Mouse (Mus musculus) layer of hippocampus, adult 2 months (tissue): ENCODE measurements at regions not wholly inside any gene's neighbourhood (a gene's known extent, or its start where the extent isn't known, plus 50 kb on each side); places are given as distances from the start of the nearest gene placed in this dataset.

Experiments
- DNase-seq, 2 experiments: peaks; one replicate each; pipeline ENCODE4 v3.0.0; 2022; ENCODE audit warnings: low spot score in 2 of 2
- H3K27ac ChIP-seq: fragments of 200-600 bp; 2 replicates; pipeline ENCODE4 v1.8.1; 2022
- H3K4me3 ChIP-seq: fragments of 200-600 bp; 2 replicates; pipeline ENCODE4 v1.8.1; 2022; ENCODE audit warnings: mild to moderate bottlenecking
- CTCF ChIP-seq: fragments of 200-600 bp; conservative IDR thresholded peaks from 2 replicates; pipeline ENCODE4 v1.8.1; 2022; ENCODE audit warnings: antibody characterized with exemption, mild to moderate bottlenecking, moderate library complexity

GRCm38 (mm10) chr1:32805890-32806630 is 259.0 kb upstream of the Gm5415 start:
- H3K4me3 ChIP-seq: no peak overlapping the region
- no peak for DNase-seq
- no peak overlapping the region for H3K27ac ChIP-seq
- TF ChIP-seq CTCF: no peak

DNA sequence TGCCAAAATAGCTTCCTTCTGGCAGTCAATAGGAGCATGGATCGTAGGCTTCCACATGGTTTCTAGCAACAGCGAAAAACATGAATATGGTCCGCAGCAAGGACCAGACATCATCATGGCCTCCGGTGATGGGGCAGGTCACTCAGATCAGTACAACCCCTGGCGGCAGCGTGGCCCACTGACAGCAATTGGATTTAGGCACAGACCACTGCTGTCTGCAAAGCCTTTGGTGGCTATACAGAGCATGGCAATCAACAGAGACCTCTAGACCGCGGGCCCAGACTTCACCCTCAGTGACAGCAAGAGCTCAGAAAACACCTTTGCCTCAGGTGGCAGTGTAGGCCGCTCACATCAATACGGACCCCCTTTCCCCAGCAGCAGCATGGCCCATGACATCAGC is 225.1 kb upstream of the Gm5415 start:
- Histone ChIP-seq H3K4me3 (no peak overlapping the region), H3K27ac (no peak overlapping the region)
- DNase-seq: no peak
- no peak for TF ChIP-seq CTCF

DNA sequence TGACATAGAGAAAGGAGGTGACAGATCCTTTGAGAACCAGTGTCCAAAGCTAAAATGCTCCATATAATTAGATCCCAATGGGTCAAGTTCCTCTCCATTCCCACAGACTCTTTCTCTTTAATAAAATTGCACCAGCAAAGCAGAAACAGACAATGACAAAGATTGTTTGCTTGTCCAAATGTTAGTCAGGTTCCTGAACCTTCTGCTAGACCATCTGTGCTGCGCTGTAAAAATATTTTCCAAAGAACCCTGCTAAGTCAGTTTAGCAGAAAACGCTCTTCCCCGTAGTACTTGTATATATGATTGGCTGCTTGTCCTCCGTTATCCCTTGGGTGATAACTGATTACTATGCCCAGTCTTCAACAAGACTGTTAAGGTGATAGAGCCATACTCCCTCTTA is 221.0 kb upstream of the Gm5415 start:
- no peak overlapping the region for H3K27ac ChIP-seq
- peak; percentile 33 to 55 for DNase-seq
- H3K4me3 ChIP-seq: no peak overlapping the region
- TF ChIP-seq CTCF: no peak

DNA sequence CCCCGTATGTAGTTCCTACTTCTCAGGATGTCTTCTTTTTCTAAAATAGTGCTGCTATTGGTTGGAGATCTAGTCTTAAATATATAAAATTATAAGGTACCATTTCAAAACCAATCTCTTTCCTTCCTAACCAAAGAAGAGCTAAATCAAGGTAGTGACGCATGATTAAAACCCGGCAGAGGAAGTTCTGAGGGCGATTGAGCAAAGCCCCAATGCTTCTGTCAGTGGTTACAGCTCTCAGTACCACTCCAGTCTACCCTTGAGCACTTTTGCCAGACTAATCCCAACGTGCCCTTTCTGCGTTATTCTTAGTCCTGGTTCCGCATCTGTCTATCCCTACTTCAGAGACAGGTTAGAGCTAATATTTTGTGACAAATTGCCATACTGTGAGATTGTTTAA is 201.1 kb upstream of the Gm5415 start:
- no peak overlapping the region for H3K4me3 ChIP-seq
- no peak for DNase-seq
- no peak overlapping the region for H3K27ac ChIP-seq
- no peak for TF ChIP-seq CTCF

DNA sequence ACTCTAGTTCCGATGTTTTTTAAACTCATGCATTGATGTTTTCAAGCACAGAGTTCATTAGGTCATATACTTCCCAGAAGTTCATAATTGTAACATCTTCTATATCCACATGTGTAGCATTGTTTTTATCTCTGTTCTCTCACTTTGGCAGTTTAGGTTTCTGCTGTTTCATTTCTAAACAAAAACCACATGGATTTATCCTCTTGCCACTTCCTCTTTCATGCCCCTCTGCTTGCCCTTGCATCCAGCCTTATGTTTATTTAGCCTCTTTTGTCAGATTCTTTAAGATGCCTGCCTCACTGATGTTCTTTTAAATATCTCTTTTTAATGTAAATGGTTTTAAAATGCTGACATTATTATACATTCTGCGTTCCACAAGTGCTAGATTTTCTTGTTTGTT is 199.2 kb upstream of the Gm5415 start:
- no peak for TF ChIP-seq CTCF
- no peak overlapping the region for H3K27ac ChIP-seq
- no peak overlapping the region for H3K4me3 ChIP-seq
- no peak for DNase-seq
